Mouse (Mus musculus) lung, embryonic 16.5 days (tissue): ENCODE results near the gene Zfhx3. TPM values are rescaled to one million over a fixed set of nuclear protein-coding genes. Genes with fewer than 3 reads are reported as not detected.
A peak's percentile ranks its signal among the peaks of the same experiment; 100 is the strongest.

Experiments used
- ATAC-seq: fragments of 200-750 bp; cut with Nextera tagmentation; 2 replicates; pipeline ENCODE4 v1.8.0; 2017; ENCODE audit warnings: low read depth, mild to moderate bottlenecking, moderate library complexity
- H3K27ac ChIP-seq: fragments of 300-500 bp; sonication (generic); 2 replicates; pipeline ENCODE4 v1.5.1; 2014; ENCODE audit warnings: mild to moderate bottlenecking, control low read depth, low read length
- H3K27me3 ChIP-seq: fragments of 300-500 bp; sonication (generic); 2 replicates; pipeline ENCODE4 v1.6.1; 2014; ENCODE audit warnings: low read depth, low read length, mixed read lengths; ENCODE audit not compliant: control insufficient read depth, insufficient read depth
- H3K36me3 ChIP-seq: fragments of 300-500 bp; sonication (generic); 2 replicates; pipeline ENCODE4 v1.6.1; 2014; ENCODE audit warnings: low read length; ENCODE audit not compliant: control insufficient read depth, insufficient read depth
- H3K4me1 ChIP-seq: fragments of 300-500 bp; sonication (generic); replicated peaks from 2 replicates; pipeline ENCODE4 v1.6.1; 2014; ENCODE audit warnings: low read length, mixed read lengths; ENCODE audit not compliant: control insufficient read depth, insufficient read depth
- H3K4me2 ChIP-seq: fragments of 300-500 bp; sonication (generic); 2 replicates; pipeline ENCODE4 v1.6.1; 2014; ENCODE audit warnings: low read depth, low read length, control low read depth
- H3K4me3 ChIP-seq: fragments of 300-500 bp; sonication (generic); 2 replicates; pipeline ENCODE4 v1.5.1; 2014; ENCODE audit warnings: mild to moderate bottlenecking, low read length, control low read depth
- H3K9ac ChIP-seq: fragments of 300-500 bp; sonication (generic); 2 replicates; pipeline ENCODE4 v1.6.1; 2014; ENCODE audit warnings: low read length, control low read depth
- H3K9me3 ChIP-seq: fragments of 300-500 bp; sonication (generic); 2 replicates; pipeline ENCODE4 v1.6.1; 2016; ENCODE audit warnings: low read length; ENCODE audit not compliant: control insufficient read depth
- WGBS: fragments of 180-500 bp; shearing (Covaris S2); extraction: QIAGEN DNeasy Blood & Tissue Kit; methylation state at CpG from one replicate; pipeline ENCODE4 v1.1.7; 2014; 5-methylcytosine and 5-hydroxymethylcytosine counted together
- polyA plus RNA-seq: library from polyadenylated mRNA; unstranded; fragments of >200 nt; fragmentation: Nextera tagmentation; extraction: Ambion mirVana; gene quantifications from 2 replicates; pipeline ENCODE4 v1.2.1, GENCODE M21; 2015

The Zfhx3 gene
- polyA plus RNA-seq, 1 experiment from 2014 or later, result 12.7 TPM

DNA sequence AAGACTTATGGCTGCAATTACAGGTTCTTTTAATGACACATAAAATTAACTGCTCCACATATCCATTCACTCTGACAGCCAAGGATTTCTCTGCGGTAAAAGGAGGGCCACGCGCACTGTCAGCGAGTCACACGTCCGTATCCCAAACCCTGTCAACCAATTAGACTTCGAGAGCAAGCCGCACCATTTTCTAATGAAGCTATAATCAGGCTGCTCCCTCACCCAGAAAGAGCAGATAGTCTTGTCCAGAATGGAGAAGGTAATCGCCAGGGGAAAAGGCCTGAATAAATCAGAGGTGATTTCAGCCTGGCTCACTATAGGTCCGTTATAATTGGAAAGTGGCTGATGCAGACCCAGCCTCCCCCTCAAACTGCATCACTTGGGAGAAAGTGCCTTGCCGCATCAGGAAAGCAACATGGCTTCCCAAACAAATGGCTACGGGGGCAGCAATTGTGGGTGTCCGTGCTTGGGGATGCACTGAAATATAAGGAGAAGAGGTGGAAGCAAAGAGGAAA is 494.9 kb downstream of the Zfhx3 start:
- Histone ChIP-seq H3K36me3 (no peaks in the 10 kb centered on the region), H3K9me3 (no peaks in the 10 kb centered on the region), H3K4me3 (no peak overlapping the region), H3K27ac (no peak overlapping the region), H3K9ac (no peak overlapping the region), H3K4me2 (no peak overlapping the region), H3K27me3 (no peaks in the 10 kb centered on the region), H3K4me1 (peaks cover 3% of the 10 kb centered on the region; the same call in 1 of the 2 replicates)
- ATAC-seq, result no peak
- 95% methylated on average over 13 of the region's 13 CpGs for WGBS

- WGBS, result 52% methylated on average over 3 of the region's 3 CpGs
- no peak for ATAC-seq
These were observed 498.0 kb downstream of the Zfhx3 start for GRCm38 (mm10) chr8:108440476-108440875.

GRCm38 (mm10) chr8:108450847-108451246 is 508.4 kb downstream of the Zfhx3 start:
- Histone ChIP-seq H3K9ac (no peak overlapping the region), H3K4me2 (peak overlapping the region; percentile 35), H3K27ac (peak overlapping the region; percentile 56), H3K27me3 (no peaks in the 10 kb centered on the region), H3K9me3 (no peaks in the 10 kb centered on the region), H3K4me3 (peak overlapping the region; percentile 6; the same call in 1 of the 2 replicates), H3K4me1 (peaks cover 7% of the 10 kb centered on the region; the same call in 1 of the 2 replicates), H3K36me3 (no peaks in the 10 kb centered on the region)
- ATAC-seq, result peak; percentile 89
- WGBS, result 28% methylated on average over 8 of the region's 8 CpGs

More at GRCm38 (mm10) chr8:108440476-108440875, 498.0 kb downstream of the Zfhx3 start:
- Histone ChIP-seq H3K4me1 (peaks cover 3% of the 10 kb centered on the region; the same call in 1 of the 2 replicates), H3K27me3 (no peaks in the 10 kb centered on the region), H3K9me3 (no peaks in the 10 kb centered on the region), H3K9ac (no peak overlapping the region), H3K27ac (no peak overlapping the region), H3K36me3 (no peaks in the 10 kb centered on the region), H3K4me3 (no peak overlapping the region), H3K4me2 (no peak overlapping the region)

DNA sequence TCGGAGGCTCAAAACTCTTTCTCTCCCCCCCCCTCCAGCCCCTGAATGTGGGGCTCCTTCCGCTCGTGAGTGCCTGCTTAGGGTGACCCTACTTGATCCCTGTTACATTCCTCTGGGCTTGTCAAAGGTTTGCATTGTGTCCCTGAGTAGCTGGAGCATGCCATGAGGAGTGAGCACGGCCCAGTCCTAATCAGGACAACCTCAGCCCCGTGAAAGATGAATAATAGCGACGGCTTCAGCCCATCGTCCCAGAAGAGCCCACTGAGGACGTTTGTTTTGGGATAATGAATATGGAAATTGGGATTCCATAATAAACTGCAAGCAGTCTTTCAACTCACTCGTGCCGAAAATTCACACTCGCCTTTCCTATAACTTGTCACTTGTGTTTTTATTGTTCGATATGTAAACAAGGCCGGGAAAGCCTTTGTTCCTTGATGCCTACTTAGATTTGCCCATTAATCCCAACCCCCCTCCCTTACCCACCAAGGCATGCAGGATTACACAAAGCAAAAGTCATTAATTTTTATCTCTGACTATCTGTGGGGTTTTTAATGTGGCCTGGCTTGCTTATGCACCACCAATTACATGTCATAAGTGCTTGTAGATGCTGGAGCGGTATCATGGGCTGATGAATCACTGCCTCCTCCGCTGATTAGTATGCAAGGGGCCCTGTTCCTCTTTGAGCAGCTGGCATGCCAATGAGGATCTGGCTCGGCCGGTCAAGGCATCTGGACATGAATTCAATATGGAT is 512.3 kb downstream of the Zfhx3 start:
- H3K4me2 ChIP-seq, result no peak overlapping the region
- peak; percentile 70 for ATAC-seq
- no peak overlapping the region for H3K9ac ChIP-seq
- H3K27ac ChIP-seq, result no peak overlapping the region
- H3K27me3 ChIP-seq, result no peaks in the 10 kb centered on the region
- H3K4me1 ChIP-seq, result peaks cover 7% of the 10 kb centered on the region; the same call in 1 of the 2 replicates
- 55% methylated on average over 18 of the region's 18 CpGs for WGBS
- no peaks in the 10 kb centered on the region for H3K36me3 ChIP-seq
- H3K4me3 ChIP-seq, result no peak overlapping the region
- H3K9me3 ChIP-seq, result peaks cover 6% of the 10 kb centered on the region; the same call in 1 of the 2 replicates

- Histone ChIP-seq H3K9me3 (no peaks in the 10 kb centered on the region), H3K27me3 (no peaks in the 10 kb centered on the region), H3K4me3 (no peak overlapping the region), H3K9ac (no peak overlapping the region), H3K4me1 (no peaks in the 10 kb centered on the region), H3K27ac (no peak overlapping the region), H3K36me3 (no peaks in the 10 kb centered on the region), H3K4me2 (no peak overlapping the region)
- 68% methylated on average over 6 of the region's 6 CpGs for WGBS
- no peak for ATAC-seq
These were observed 524.2 kb downstream of the Zfhx3 start for GRCm38 (mm10) chr8:108466653-108467052.

GRCm38 (mm10) chr8:108467172-108468035 is 525.0 kb downstream of the Zfhx3 start:
- WGBS, result 77% methylated on average over 19 of the region's 19 CpGs
- Histone ChIP-seq H3K4me3 (no peak overlapping the region), H3K4me1 (no peaks in the 10 kb centered on the region), H3K36me3 (no peaks in the 10 kb centered on the region), H3K4me2 (no peak overlapping the region), H3K9me3 (no peaks in the 10 kb centered on the region), H3K27me3 (no peaks in the 10 kb centered on the region), H3K9ac (no peak overlapping the region), H3K27ac (no peak overlapping the region)
- ATAC-seq, result no peak

DNA sequence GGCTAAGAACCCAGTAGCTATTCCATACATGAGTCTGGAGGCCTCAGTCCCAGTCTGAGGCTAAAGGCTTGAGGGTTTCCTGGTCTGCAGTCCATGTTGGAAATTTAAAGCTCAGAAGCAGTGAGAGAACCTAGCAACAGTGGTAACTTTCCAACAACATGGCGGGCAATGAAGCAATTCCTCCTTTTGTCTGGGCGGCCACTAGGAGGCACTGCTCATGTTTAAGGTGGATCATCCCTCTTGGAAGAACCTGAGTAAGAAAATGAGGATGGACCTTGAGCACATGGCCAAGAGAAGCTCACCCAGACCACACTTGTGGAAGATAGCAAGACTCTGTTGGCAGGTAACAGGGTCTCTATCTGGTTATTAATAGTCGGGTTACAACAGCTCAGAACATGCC is 527.8 kb downstream of the Zfhx3 start:
- Histone ChIP-seq H3K36me3 (no peaks in the 10 kb centered on the region), H3K27ac (no peak overlapping the region), H3K4me2 (no peak overlapping the region), H3K9me3 (no peaks in the 10 kb centered on the region), H3K4me1 (no peaks in the 10 kb centered on the region), H3K9ac (no peak overlapping the region), H3K4me3 (no peak overlapping the region), H3K27me3 (no peaks in the 10 kb centered on the region)
- ATAC-seq, result no peak
- 94% methylated on average over 3 of the region's 3 CpGs for WGBS

DNA sequence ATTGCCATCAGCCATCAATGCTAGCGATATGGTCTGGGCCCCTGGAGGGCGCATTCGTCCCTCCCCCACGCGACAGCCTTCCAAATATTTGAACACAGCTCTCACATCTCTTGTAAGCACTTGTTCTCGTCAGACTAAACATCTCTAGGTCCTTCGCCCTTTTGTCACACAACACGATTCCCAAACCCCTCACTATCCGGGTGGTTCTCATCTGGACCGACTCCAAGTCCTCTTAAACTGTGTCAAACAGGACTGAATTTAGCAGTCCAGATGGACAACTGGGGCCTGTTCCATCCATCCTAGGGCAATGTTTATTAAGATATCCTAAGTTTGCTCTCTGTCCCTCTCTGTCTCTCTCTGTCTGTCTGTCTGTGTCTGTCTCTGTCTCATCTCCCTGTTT is 532.1 kb downstream of the Zfhx3 start:
- Histone ChIP-seq H3K4me3 (no peak overlapping the region), H3K4me1 (no peaks in the 10 kb centered on the region), H3K4me2 (no peak overlapping the region), H3K36me3 (no peaks in the 10 kb centered on the region), H3K27ac (no peak overlapping the region), H3K9me3 (no peaks in the 10 kb centered on the region), H3K27me3 (no peaks in the 10 kb centered on the region), H3K9ac (no peak overlapping the region)
- ATAC-seq, result peak; percentile 78
- 23% methylated on average over 10 of the region's 10 CpGs for WGBS

DNA sequence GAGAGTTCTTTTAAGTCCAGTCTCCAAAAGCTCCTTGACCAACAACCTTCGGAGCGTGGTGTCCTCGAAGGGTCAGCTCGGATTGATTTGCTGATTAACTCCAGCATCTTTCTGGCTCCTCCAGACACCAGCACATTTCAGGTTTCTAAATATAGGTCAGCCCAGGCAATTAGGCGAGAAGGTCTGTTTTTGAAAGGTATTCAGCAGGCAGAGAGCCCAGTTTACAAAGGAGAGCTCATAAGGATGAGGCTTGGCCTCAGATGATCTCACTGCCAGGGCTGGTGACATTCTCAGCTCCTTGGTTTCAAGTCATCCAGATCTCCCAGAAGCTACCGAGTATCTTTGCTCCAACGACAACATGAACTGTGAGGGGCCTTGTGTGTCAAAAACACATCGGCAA is 535.7 kb downstream of the Zfhx3 start:
- H3K4me1 ChIP-seq, result no peaks in the 10 kb centered on the region
- no peak overlapping the region for H3K4me3 ChIP-seq
- WGBS, result 79% methylated on average over 8 of the region's 8 CpGs
- H3K27ac ChIP-seq, result no peak overlapping the region
- ATAC-seq, result no peak
- H3K27me3 ChIP-seq, result no peaks in the 10 kb centered on the region
- H3K36me3 ChIP-seq, result no peaks in the 10 kb centered on the region
- no peak overlapping the region for H3K9ac ChIP-seq
- no peak overlapping the region for H3K4me2 ChIP-seq
- H3K9me3 ChIP-seq, result no peaks in the 10 kb centered on the region
